Mouse (Mus musculus): ENCODE data around the gene Wscd1. TPM values are rescaled to one million over a fixed set of nuclear protein-coding genes. Genes with fewer than 3 reads are reported as not detected.

The Wscd1 gene
- polyA plus RNA-seq, 1 experiment from 2014 or later, result 67.1 TPM

DNA sequence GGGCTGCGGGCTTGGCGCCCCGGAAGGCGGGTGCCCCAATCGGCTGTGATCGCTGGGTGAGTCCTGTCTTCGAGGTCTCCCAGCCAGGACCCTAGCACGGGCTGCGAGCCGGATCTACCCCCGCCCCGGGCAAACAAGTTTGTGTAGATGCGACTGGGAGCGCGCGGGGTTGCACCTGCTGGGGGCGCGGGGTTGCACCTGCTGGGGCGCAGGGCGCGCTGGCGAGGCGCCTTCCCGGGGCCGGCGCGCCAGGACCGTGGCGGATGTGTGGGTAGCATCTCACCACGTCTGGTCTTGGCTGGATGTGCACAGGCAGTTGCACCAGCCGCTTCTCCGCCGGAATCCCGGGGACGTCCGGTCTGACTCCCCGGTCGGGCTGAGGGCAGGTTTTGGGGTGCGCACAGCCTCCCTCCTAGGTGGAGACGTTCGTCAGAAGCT, 1.5 kb downstream of the Wscd1 start:
- peak; percentile 39 for ATAC-seq (ENCODE audit: low FRiP score, low TSS enrichment)
- Histone ChIP-seq H3K4me3 (replicated peaks; ENCODE audit: low read depth, low read length) (peak overlapping the region; percentile 93), H3K36me3 (ENCODE audit: control insufficient read depth, insufficient read depth, low read length) (no peaks in the 10 kb centered on the region), H3K27me3 (ENCODE audit: control insufficient read depth, insufficient read depth, low read length) (no peaks in the 10 kb centered on the region), H3K9ac (replicated peaks; ENCODE audit: low read length) (peak overlapping the region; percentile 84), H3K4me2 (ENCODE audit: low read length) (peak overlapping the region; percentile 78), H3K9me3 (ENCODE audit: control insufficient read depth, low read length) (no peaks in the 10 kb centered on the region), H3K4me1 (ENCODE audit: control insufficient read depth, insufficient read depth, low read length) (peaks cover 44% of the 10 kb centered on the region), H3K27ac (replicated peaks; ENCODE audit: low read depth, low read length) (peak overlapping the region; percentile 85)
- WGBS, result under 1% methylated on average over 41 of the region's 41 CpGs
- DNase-seq, result no peak

- Histone ChIP-seq H3K4me1 (ENCODE audit: control insufficient read depth, insufficient read depth, low read length) (peaks cover 49% of the 10 kb centered on the region), H3K4me3 (replicated peaks; ENCODE audit: low read depth, low read length) (peak overlapping the region; percentile 93), H3K9me3 (ENCODE audit: control insufficient read depth, low read length) (no peaks in the 10 kb centered on the region), H3K9ac (replicated peaks; ENCODE audit: low read length) (peak overlapping the region; percentile 84), H3K4me2 (ENCODE audit: low read length) (peak overlapping the region; percentile 78), H3K27ac (replicated peaks; ENCODE audit: low read depth, low read length) (peak overlapping the region; percentile 85), H3K27me3 (ENCODE audit: control insufficient read depth, insufficient read depth, low read length) (no peaks in the 10 kb centered on the region), H3K36me3 (ENCODE audit: control insufficient read depth, insufficient read depth, low read length) (no peaks in the 10 kb centered on the region)
- 6% methylated on average over 12 of the region's 12 CpGs for WGBS
- DNase-seq, result peak; percentile 62
- ATAC-seq (ENCODE audit: low FRiP score, low TSS enrichment), result no peak
Measured at GRCm38 (mm10) chr11:71751689-71752088, 2.0 kb downstream of the Wscd1 start.

- Histone ChIP-seq H3K4me3 (replicated peaks; ENCODE audit: low read depth, low read length) (peak overlapping the region; percentile 93), H3K9ac (replicated peaks; ENCODE audit: low read length) (peak overlapping the region; percentile 84; the same call in 1 of the 2 replicates), H3K4me2 (ENCODE audit: low read length) (peak overlapping the region; percentile 78), H3K27me3 (ENCODE audit: control insufficient read depth, insufficient read depth, low read length) (no peaks in the 10 kb centered on the region), H3K9me3 (ENCODE audit: control insufficient read depth, low read length) (no peaks in the 10 kb centered on the region), H3K27ac (replicated peaks; ENCODE audit: low read depth, low read length) (no peak overlapping the region), H3K36me3 (ENCODE audit: control insufficient read depth, insufficient read depth, low read length) (no peaks in the 10 kb centered on the region), H3K4me1 (ENCODE audit: control insufficient read depth, insufficient read depth, low read length) (peaks cover 58% of the 10 kb centered on the region)
- peak; percentile 53 for DNase-seq
- no peak for ATAC-seq (ENCODE audit: low FRiP score, low TSS enrichment)
- 33% methylated on average over 3 of the region's 3 CpGs for WGBS
Measured at GRCm38 (mm10) chr11:71752626-71753025, 2.9 kb downstream of the Wscd1 start.

GRCm38 (mm10) chr11:71755115-71755514, 5.4 kb downstream of the Wscd1 start:
- Histone ChIP-seq H3K27ac (replicated peaks; ENCODE audit: low read depth, low read length) (0 out of 2 replicates have a peak overlapping the region, but pooled peaks have one; percentile 88), H3K4me3 (replicated peaks; ENCODE audit: low read depth, low read length) (peak overlapping the region; percentile 14; the same call in 1 of the 2 replicates), H3K36me3 (ENCODE audit: control insufficient read depth, insufficient read depth, low read length) (peaks cover 6% of the 10 kb centered on the region), H3K9ac (replicated peaks; ENCODE audit: low read length) (no peak overlapping the region), H3K27me3 (ENCODE audit: control insufficient read depth, insufficient read depth, low read length) (no peaks in the 10 kb centered on the region), H3K9me3 (ENCODE audit: control insufficient read depth, low read length) (no peaks in the 10 kb centered on the region), H3K4me1 (ENCODE audit: control insufficient read depth, insufficient read depth, low read length) (peaks cover 70% of the 10 kb centered on the region), H3K4me2 (ENCODE audit: low read length) (peak overlapping the region; percentile 78)
- ATAC-seq (ENCODE audit: low FRiP score, low TSS enrichment), result no peak
- 34% methylated on average over 2 of the region's 2 CpGs for WGBS
- no peak for DNase-seq

DNA sequence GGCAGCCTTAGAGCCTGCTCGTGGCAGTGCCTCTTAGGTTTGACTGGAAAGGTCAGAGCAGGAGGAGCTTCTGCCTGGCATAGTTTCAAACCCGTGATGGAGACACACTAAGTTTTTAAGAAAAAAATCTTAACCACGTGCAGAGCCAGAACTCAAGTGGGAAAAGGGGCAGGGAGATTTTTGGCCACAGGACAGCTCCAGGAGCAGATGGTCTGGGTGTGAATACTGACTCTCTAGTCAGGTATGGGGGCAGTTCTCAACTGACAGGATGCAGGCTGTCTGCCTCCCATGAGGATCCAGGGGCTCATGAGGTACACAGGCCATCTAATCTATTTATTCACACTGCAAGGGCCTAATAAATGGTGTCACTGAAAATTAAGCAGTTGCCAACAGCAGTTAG, 6.6 kb downstream of the Wscd1 start:
- peaks cover 10% of the 10 kb centered on the region for H3K36me3 ChIP-seq (ENCODE audit: control insufficient read depth, insufficient read depth, low read length)
- no peaks in the 10 kb centered on the region for H3K9me3 ChIP-seq (ENCODE audit: control insufficient read depth, low read length)
- WGBS, result 14% methylated on average over 3 of the region's 3 CpGs
- 0 out of 2 replicates have a peak overlapping the region, but pooled peaks have one; percentile 13 for H3K4me2 ChIP-seq (ENCODE audit: low read length)
- DNase-seq (no peak), ATAC-seq (ENCODE audit: low FRiP score, low TSS enrichment) (no peak)
- H3K27me3 ChIP-seq (ENCODE audit: control insufficient read depth, insufficient read depth, low read length), result no peaks in the 10 kb centered on the region
- peak overlapping the region; percentile 88; the same call in 1 of the 2 replicates for H3K27ac ChIP-seq (replicated peaks; ENCODE audit: low read depth, low read length)
- no peak overlapping the region for H3K4me3 ChIP-seq (replicated peaks; ENCODE audit: low read depth, low read length)
- H3K4me1 ChIP-seq (ENCODE audit: control insufficient read depth, insufficient read depth, low read length), result peaks cover 67% of the 10 kb centered on the region
- no peak overlapping the region for H3K9ac ChIP-seq (replicated peaks; ENCODE audit: low read length)

DNA sequence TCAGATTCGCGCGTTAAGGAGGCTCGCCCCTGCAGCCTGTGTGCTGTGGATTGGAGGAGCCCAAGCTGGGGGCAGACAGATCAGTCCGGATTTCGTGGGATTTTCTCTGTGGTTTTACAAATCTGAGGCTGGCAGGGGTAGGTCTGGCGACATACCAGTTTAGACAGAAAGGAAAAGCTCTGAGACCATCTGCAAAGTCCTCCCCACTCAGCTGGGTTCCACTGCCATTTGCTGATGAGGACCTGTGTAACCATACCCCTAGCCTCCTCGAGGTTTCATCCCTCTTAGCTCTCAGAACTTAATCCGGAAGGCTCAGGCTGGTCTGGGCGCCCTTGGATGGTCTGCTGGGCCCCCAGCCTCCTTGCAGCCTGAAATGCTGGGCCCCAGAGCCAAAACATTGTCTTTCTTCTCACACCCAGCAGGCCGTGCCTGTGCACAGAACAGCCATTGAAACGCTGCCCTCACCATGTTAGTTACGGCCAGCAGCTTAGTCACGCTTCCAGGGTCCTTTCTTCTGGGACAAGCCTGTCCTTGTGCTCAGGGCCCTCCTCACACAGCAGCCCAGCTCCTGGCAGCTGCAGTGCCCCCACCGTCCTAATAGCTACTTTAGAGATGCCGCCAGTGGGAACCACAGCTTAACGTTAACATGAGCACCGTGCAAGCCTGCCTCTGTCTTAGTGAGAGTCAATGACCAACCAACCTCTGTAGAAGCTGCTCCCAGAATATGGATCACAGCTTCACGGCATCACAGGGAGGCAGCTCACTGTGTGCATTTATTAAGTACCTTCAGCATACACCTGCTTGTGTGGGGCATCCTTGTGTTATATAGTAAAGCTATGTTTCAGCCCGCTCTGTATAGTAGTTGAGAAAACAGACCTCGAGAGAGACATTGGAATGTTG, 8.7 kb downstream of the Wscd1 start:
- WGBS, result 5% methylated on average over 21 of the region's 21 CpGs
- no peak overlapping the region for H3K4me3 ChIP-seq (replicated peaks; ENCODE audit: low read depth, low read length)
- peaks cover 14% of the 10 kb centered on the region for H3K36me3 ChIP-seq (ENCODE audit: control insufficient read depth, insufficient read depth, low read length)
- no peaks in the 10 kb centered on the region for H3K9me3 ChIP-seq (ENCODE audit: control insufficient read depth, low read length)
- peak overlapping the region; percentile 7 for H3K4me2 ChIP-seq (ENCODE audit: low read length)
- DNase-seq, result peak; percentile 83
- ATAC-seq (ENCODE audit: low FRiP score, low TSS enrichment), result peak; percentile 88
- peak overlapping the region; percentile 88 for H3K27ac ChIP-seq (replicated peaks; ENCODE audit: low read depth, low read length)
- no peaks in the 10 kb centered on the region for H3K27me3 ChIP-seq (ENCODE audit: control insufficient read depth, insufficient read depth, low read length)
- H3K4me1 ChIP-seq (ENCODE audit: control insufficient read depth, insufficient read depth, low read length), result peaks cover 69% of the 10 kb centered on the region
- H3K9ac ChIP-seq (replicated peaks; ENCODE audit: low read length), result no peak overlapping the region; the same call in 1 of the 2 replicates

DNA sequence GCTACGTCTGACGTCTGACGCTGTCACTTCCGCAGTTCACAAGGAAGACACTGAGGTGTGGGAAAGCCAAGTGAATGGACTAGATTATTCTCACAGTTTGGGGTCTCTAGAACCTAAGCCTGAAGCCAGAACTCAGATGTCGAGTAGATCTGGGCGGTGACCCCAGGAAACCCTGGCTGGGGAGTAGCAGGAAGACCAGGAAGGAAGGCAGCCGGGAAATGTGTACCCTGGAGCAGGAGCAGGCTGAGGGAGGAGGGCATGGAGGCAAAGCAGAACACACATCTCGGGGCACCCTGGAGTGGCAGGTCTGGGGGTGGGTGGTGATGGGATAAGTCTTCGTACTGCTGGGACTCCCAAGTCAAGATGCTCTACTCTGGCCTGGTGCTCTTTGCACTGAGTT, 11.3 kb downstream of the Wscd1 start:
- 83% methylated on average over 9 of the region's 9 CpGs for WGBS
- no peak for DNase-seq
- no peak overlapping the region for H3K27ac ChIP-seq (replicated peaks; ENCODE audit: low read depth, low read length)
- H3K4me2 ChIP-seq (ENCODE audit: low read length), result no peak overlapping the region
- H3K4me3 ChIP-seq (replicated peaks; ENCODE audit: low read depth, low read length), result no peak overlapping the region
- no peak overlapping the region for H3K9ac ChIP-seq (replicated peaks; ENCODE audit: low read length)
- peaks cover 18% of the 10 kb centered on the region for H3K36me3 ChIP-seq (ENCODE audit: control insufficient read depth, insufficient read depth, low read length)
- ATAC-seq (ENCODE audit: low FRiP score, low TSS enrichment), result no peak
- H3K9me3 ChIP-seq (ENCODE audit: control insufficient read depth, low read length), result no peaks in the 10 kb centered on the region
- H3K4me1 ChIP-seq (ENCODE audit: control insufficient read depth, insufficient read depth, low read length), result peaks cover 69% of the 10 kb centered on the region
- no peaks in the 10 kb centered on the region for H3K27me3 ChIP-seq (ENCODE audit: control insufficient read depth, insufficient read depth, low read length)

DNA sequence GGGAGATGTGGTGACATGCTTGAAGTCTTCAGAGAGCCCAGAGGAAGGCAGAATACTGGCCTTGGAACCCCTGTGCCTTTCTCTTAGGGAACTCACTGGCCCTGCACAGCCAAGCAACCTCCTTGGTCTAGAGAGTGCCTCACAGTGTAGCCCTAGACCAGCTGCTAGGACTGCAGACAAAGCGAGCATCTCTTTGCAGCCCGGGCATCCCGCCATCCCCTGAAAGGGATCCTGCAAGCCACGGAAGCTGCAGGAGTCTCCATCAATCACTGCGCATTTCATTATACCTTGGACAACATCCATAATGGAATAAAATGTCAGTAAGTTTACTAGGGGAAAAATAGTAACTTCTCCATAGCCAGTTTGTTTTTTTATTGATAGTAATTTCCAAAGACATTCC, 13.4 kb downstream of the Wscd1 start:
- H3K4me2 ChIP-seq (ENCODE audit: low read length), result no peak overlapping the region
- H3K27ac ChIP-seq (replicated peaks; ENCODE audit: low read depth, low read length), result peak overlapping the region; percentile 73
- ATAC-seq (ENCODE audit: low FRiP score, low TSS enrichment) (peak; percentile 32; the same call in 1 of the 2 replicates), DNase-seq (peak; percentile 70)
- no peak overlapping the region for H3K4me3 ChIP-seq (replicated peaks; ENCODE audit: low read depth, low read length)
- H3K27me3 ChIP-seq (ENCODE audit: control insufficient read depth, insufficient read depth, low read length), result no peaks in the 10 kb centered on the region
- H3K4me1 ChIP-seq (ENCODE audit: control insufficient read depth, insufficient read depth, low read length), result peaks cover 47% of the 10 kb centered on the region
- no peaks in the 10 kb centered on the region for H3K9me3 ChIP-seq (ENCODE audit: control insufficient read depth, low read length)
- H3K9ac ChIP-seq (replicated peaks; ENCODE audit: low read length), result no peak overlapping the region
- WGBS, result 6% methylated on average over 5 of the region's 5 CpGs
- peaks cover 33% of the 10 kb centered on the region for H3K36me3 ChIP-seq (ENCODE audit: control insufficient read depth, insufficient read depth, low read length)
